Mouse (Mus musculus) thymus, postnatal 36 days (tissue): Measurements from ENCODE around the gene Capsl.
A peak's percentile ranks its signal among the peaks of the same experiment; 100 is the strongest.

ENCODE experiments used
- DNase-seq, 2 experiments: peaks; one replicate each; pipeline ENCODE4 v3.0.0; 2022; ENCODE audit warnings: mixed read lengths in 2 of 2

Gene Capsl

GRCm38 (mm10) chr15:9435534-9436180 is at the start of gene Capsl:
TSS of gene Capsl (plus strand) at chr15:9436028.
- DNase-seq = peak; percentile 55 to 60

GRCm38 (mm10) chr15:9409475-9409874 is 26.4 kb upstream of the Capsl start:
- DNase-seq = no peak

- no peak for DNase-seq
Measured at GRCm38 (mm10) chr15:9421163-9421562, 14.7 kb upstream of the Capsl start.

- DNase-seq = no peak
Measured at GRCm38 (mm10) chr15:9427849-9428248, 8.0 kb upstream of the Capsl start.

- DNase-seq = no peak
Measured at GRCm38 (mm10) chr15:9429843-9430242, 6.0 kb upstream of the Capsl start.

- DNase-seq = no peak
Measured at GRCm38 (mm10) chr15:9451999-9452398, 16.2 kb downstream of the Capsl start.

GRCm38 (mm10) chr15:9452842-9453241 is 17.0 kb downstream of the Capsl start:
- no peak for DNase-seq

GRCm38 (mm10) chr15:9454198-9454597 is 18.4 kb downstream of the Capsl start:
- DNase-seq = no peak

GRCm38 (mm10) chr15:9455241-9455640 is 19.4 kb downstream of the Capsl start:
- peak; percentile 25 to 48 for DNase-seq

GRCm38 (mm10) chr15:9463521-9464027 is 27.7 kb downstream of the Capsl start:
- DNase-seq = peak; percentile 9 to 11

GRCm38 (mm10) chr15:9464039-9464438 is 28.2 kb downstream of the Capsl start:
- no peak for DNase-seq

GRCm38 (mm10) chr15:9471053-9471685 is 35.3 kb downstream of the Capsl start:
- no peak for DNase-seq

- DNase-seq = peak; percentile 13 to 28
Measured at GRCm38 (mm10) chr15:9472167-9472566, 36.3 kb downstream of the Capsl start.

- no peak for DNase-seq
Measured at GRCm38 (mm10) chr15:9472618-9473017, 36.8 kb downstream of the Capsl start.

GRCm38 (mm10) chr15:9473188-9473587 is 37.4 kb downstream of the Capsl start:
- DNase-seq = no peak

GRCm38 (mm10) chr15:9489417-9490118 is 53.7 kb downstream of the Capsl start:
- no peak for DNase-seq

GRCm38 (mm10) chr15:9492077-9492476 is 56.2 kb downstream of the Capsl start:
- no peak for DNase-seq
